Mouse (Mus musculus) lung, embryonic 14.5 days (tissue): ENCODE data around the gene Rbm5. TPM values are rescaled to one million over a fixed set of nuclear protein-coding genes. Genes with fewer than 3 reads are reported as not detected.

Source experiments
- ATAC-seq: fragments of 200-750 bp; cut with Nextera tagmentation; 2 replicates; pipeline ENCODE4 v1.8.0; 2017; ENCODE audit warnings: mild to moderate bottlenecking, moderate TSS enrichment, moderate library complexity; ENCODE audit not compliant: insufficient read depth
- DNase-seq: peaks from one replicate; pipeline ENCODE4 v3.0.0-alpha.2; 2015
- H3K27ac ChIP-seq: fragments of 300-500 bp; sonication (generic); 2 replicates; pipeline ENCODE4 v1.5.1; 2014; ENCODE audit warnings: low read depth, mild to moderate bottlenecking, moderate library complexity
- H3K27me3 ChIP-seq: fragments of 300-500 bp; sonication (generic); 2 replicates; pipeline ENCODE4 v1.6.1; 2014; ENCODE audit warnings: low read length, control low read depth; ENCODE audit not compliant: insufficient read depth
- H3K36me3 ChIP-seq: fragments of 300-500 bp; sonication (generic); 2 replicates; pipeline ENCODE4 v1.6.1; 2014; ENCODE audit warnings: control low read depth; ENCODE audit not compliant: insufficient read depth
- H3K4me1 ChIP-seq: fragments of 300-500 bp; sonication (generic); 2 replicates; pipeline ENCODE4 v1.6.1; 2014; ENCODE audit warnings: antibody characterized with exemption, control low read depth; ENCODE audit not compliant: insufficient read depth
- H3K4me2 ChIP-seq: fragments of 300-500 bp; sonication (generic); 2 replicates; pipeline ENCODE4 v1.6.1; 2014; ENCODE audit warnings: mild to moderate bottlenecking
- H3K4me3 ChIP-seq: fragments of 300-500 bp; sonication (generic); 2 replicates; pipeline ENCODE4 v1.5.1; 2014; ENCODE audit warnings: low read depth, low read length
- H3K9ac ChIP-seq: fragments of 300-500 bp; sonication (generic); 2 replicates; pipeline ENCODE4 v1.6.1; 2014
- H3K9me3 ChIP-seq: fragments of 300-500 bp; sonication (generic); 2 replicates; pipeline ENCODE4 v1.6.1; 2016; ENCODE audit warnings: low read depth, low read length, control low read depth
- CTCF ChIP-seq: IDR thresholded peaks from 2 replicates; pipeline ENCODE4 v1.5.1; 2016; ENCODE audit warnings: antibody characterized with exemption, low read depth
- WGBS: fragments of 180-500 bp; shearing (Covaris S2); extraction: QIAGEN DNeasy Blood & Tissue Kit; methylation state at CpG from one replicate; pipeline ENCODE4 v1.1.7; 2014; 5-methylcytosine and 5-hydroxymethylcytosine counted together
- polyA plus RNA-seq: library from polyadenylated mRNA; unstranded; fragments of >200 nt; fragmentation: Nextera tagmentation; extraction: Ambion mirVana; gene quantifications from 2 replicates; pipeline ENCODE4 v1.2.1, GENCODE M21; 2014

Gene Rbm5
- polyA plus RNA-seq, 1 experiment from 2014 or later: 176 TPM

DNA sequence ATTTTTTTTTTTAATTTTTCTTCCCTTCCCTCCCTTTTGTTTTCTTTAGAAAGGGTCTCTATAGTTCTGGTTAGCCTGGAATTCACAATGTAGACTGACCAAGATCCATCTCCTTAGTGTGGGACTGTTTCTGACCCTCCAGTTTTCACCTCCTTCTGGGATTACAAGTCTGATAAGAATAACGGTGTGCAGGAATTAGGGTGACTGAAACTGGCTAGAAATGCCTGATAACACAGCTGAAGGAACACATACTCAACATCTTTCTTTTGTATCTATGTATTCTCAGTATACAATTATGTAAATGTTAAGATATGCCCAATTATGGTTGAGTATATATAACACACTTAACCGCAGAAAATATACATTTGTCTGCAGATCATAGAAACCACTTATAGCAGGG, 986 bp upstream of the Rbm5 start:
- Histone ChIP-seq H3K9me3 (no peaks in the 10 kb centered on the region), H3K4me2 (peak overlapping the region; percentile 74; the same call in 1 of the 2 replicates), H3K27me3 (no peaks in the 10 kb centered on the region), H3K4me3 (peak overlapping the region; percentile 68; the same call in 1 of the 2 replicates), H3K27ac (no peak overlapping the region), H3K9ac (no peak overlapping the region), H3K36me3 (peaks cover 66% of the 10 kb centered on the region), H3K4me1 (no peaks in the 10 kb centered on the region)
- WGBS: 63% methylated on average over 2 of the region's 2 CpGs
- no peak for TF ChIP-seq CTCF
- DNase-seq (no peak), ATAC-seq (no peak)

DNA sequence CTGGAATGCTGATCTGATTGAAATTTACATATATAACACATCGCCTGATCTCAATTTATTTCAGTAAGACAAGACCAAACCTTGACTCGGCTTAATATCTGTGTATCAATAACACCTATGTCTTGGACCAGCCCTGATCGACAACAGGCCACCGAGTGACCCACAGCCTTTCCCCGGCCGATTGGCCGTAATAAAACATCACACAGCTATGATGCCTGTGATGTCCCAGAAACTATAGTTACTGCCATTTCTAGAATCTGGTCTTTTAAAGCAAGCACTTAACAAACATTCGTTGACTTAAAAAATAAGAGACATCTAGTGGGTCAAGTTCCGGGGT, 791 bp downstream of the Rbm5 start:
- H3K27me3 ChIP-seq: no peaks in the 10 kb centered on the region
- peaks cover 67% of the 10 kb centered on the region for H3K36me3 ChIP-seq
- peak overlapping the region; percentile 68 for H3K4me3 ChIP-seq
- WGBS: 1% methylated on average over 9 of the region's 9 CpGs
- no peak for TF ChIP-seq CTCF
- H3K4me1 ChIP-seq: no peaks in the 10 kb centered on the region
- H3K9me3 ChIP-seq: no peaks in the 10 kb centered on the region
- DNase-seq: no peak
- ATAC-seq: no peak
- peak overlapping the region; percentile 81 for H3K27ac ChIP-seq
- H3K9ac ChIP-seq: peak overlapping the region; percentile 90
- peak overlapping the region; percentile 64 for H3K4me2 ChIP-seq

GRCm38 (mm10) chr9:107769445-107770000, 1.3 kb downstream of the Rbm5 start:
- no peaks in the 10 kb centered on the region for H3K27me3 ChIP-seq
- peak overlapping the region; percentile 64 for H3K4me2 ChIP-seq
- no peak overlapping the region for H3K27ac ChIP-seq
- H3K9ac ChIP-seq: peak overlapping the region; percentile 90
- TF ChIP-seq CTCF: no peak
- no peak for ATAC-seq
- H3K4me3 ChIP-seq: peak overlapping the region; percentile 68
- peaks cover 67% of the 10 kb centered on the region for H3K36me3 ChIP-seq
- no peak for DNase-seq
- 15% methylated on average over 4 of the region's 4 CpGs for WGBS
- no peaks in the 10 kb centered on the region for H3K4me1 ChIP-seq
- no peaks in the 10 kb centered on the region for H3K9me3 ChIP-seq

- H3K4me3 ChIP-seq: peak overlapping the region; percentile 68
- TF ChIP-seq CTCF: no peak
- ATAC-seq: no peak
- peaks cover 67% of the 10 kb centered on the region for H3K36me3 ChIP-seq
- H3K9me3 ChIP-seq: no peaks in the 10 kb centered on the region
- WGBS: 86% methylated on average over 5 of the region's 5 CpGs
- no peaks in the 10 kb centered on the region for H3K4me1 ChIP-seq
- H3K9ac ChIP-seq: no peak overlapping the region
- DNase-seq: no peak
- peak overlapping the region; percentile 64 for H3K4me2 ChIP-seq
- H3K27ac ChIP-seq: no peak overlapping the region
- H3K27me3 ChIP-seq: no peaks in the 10 kb centered on the region
These were observed 1.9 kb downstream of the Rbm5 start for GRCm38 (mm10) chr9:107768851-107769250.

DNA sequence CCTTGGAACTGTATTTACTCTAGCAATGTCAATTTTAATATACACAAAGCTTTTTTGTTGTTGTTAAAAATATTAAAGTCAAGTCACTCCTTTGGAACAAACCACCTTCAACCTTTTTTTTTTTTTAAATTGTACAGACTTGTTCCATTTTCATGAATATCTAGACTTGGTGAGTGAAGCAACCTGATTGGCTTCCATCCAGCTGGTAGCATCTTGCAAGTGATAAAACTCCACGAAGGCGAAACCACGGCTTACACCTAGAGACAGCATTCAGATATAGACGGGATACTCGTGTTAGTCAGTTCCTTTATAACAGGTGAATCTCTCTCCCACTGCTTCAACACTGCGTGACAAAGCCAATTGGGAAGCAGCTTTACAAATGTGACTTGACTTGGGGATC, 11.2 kb downstream of the Rbm5 start:
- no peak for TF ChIP-seq CTCF
- no peak overlapping the region for H3K4me3 ChIP-seq
- H3K9me3 ChIP-seq: no peaks in the 10 kb centered on the region
- DNase-seq (no peak), ATAC-seq (no peak)
- H3K9ac ChIP-seq: no peak overlapping the region
- WGBS: 88% methylated on average over 6 of the region's 6 CpGs
- H3K4me2 ChIP-seq: no peak overlapping the region
- no peaks in the 10 kb centered on the region for H3K4me1 ChIP-seq
- H3K27me3 ChIP-seq: no peaks in the 10 kb centered on the region
- no peak overlapping the region for H3K27ac ChIP-seq
- H3K36me3 ChIP-seq: peaks cover 96% of the 10 kb centered on the region

GRCm38 (mm10) chr9:107750378-107750777, 20.4 kb downstream of the Rbm5 start:
- Histone ChIP-seq H3K4me2 (no peak overlapping the region), H3K27me3 (no peaks in the 10 kb centered on the region), H3K36me3 (peaks cover 95% of the 10 kb centered on the region), H3K27ac (no peak overlapping the region), H3K4me1 (no peaks in the 10 kb centered on the region), H3K9me3 (no peaks in the 10 kb centered on the region), H3K9ac (no peak overlapping the region), H3K4me3 (no peak overlapping the region)
- ATAC-seq (no peak), DNase-seq (no peak)
- TF ChIP-seq CTCF: no peak
- 86% methylated on average over 5 of the region's 5 CpGs for WGBS

DNA sequence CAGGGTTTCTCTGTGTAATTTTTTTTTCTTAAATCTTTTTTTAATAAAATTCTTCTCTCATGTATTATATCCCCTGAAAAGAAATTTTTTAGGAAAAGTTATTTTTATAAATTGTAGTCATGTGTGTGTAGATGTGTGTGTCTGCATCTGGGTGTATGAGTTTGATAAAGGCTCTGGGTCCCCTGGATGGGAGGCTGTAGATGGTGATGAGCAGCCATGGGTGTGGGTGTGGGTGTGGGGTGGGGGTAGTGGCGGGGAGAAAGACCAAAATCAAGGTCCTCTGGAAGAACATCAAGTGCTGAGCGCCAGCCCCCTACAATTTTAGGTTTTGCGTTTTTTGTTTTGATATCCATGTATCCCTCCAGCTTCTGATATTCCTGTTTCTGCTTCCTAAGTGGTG, 22.7 kb downstream of the Rbm5 start:
- no peak for DNase-seq
- Histone ChIP-seq H3K36me3 (peaks cover 97% of the 10 kb centered on the region), H3K27me3 (no peaks in the 10 kb centered on the region), H3K4me3 (no peak overlapping the region), H3K9ac (no peak overlapping the region), H3K4me2 (no peak overlapping the region), H3K27ac (no peak overlapping the region), H3K4me1 (no peaks in the 10 kb centered on the region), H3K9me3 (no peaks in the 10 kb centered on the region)
- ATAC-seq: no peak
- TF ChIP-seq CTCF: no peak
- WGBS: 100% methylated on average over 3 of the region's 3 CpGs

DNA sequence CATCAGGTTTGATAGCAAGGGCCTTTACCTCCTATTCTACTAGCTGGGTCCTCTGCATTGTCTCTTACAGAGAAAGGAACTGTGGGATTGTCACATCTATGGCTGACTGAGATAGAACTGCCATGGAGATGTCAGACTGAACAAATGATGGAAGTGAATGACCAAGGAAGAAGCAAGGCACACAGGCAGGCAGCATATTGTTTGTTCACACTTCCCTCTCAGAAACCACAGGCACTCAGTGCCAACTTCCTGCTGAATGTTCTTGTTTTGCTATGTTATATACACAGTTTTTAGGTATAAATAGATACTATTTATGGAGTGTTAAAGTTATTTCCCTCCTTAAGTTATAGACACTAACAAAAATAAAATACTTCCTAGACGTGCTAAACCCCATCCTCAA, 23.5 kb downstream of the Rbm5 start:
- H3K4me3 ChIP-seq: no peak overlapping the region
- no peak for DNase-seq
- H3K27ac ChIP-seq: no peak overlapping the region
- WGBS: 78% methylated on average over 1 of the region's 1 CpGs
- H3K9ac ChIP-seq: no peak overlapping the region
- no peaks in the 10 kb centered on the region for H3K4me1 ChIP-seq
- H3K4me2 ChIP-seq: no peak overlapping the region
- no peak for ATAC-seq
- no peaks in the 10 kb centered on the region for H3K9me3 ChIP-seq
- H3K27me3 ChIP-seq: no peaks in the 10 kb centered on the region
- H3K36me3 ChIP-seq: peaks cover 98% of the 10 kb centered on the region
- no peak for TF ChIP-seq CTCF
